Mouse (Mus musculus): ENCODE results near the gene Zfyve28. TPM values are rescaled to one million over a fixed set of nuclear protein-coding genes. Genes with fewer than 3 reads are reported as not detected.

The Zfyve28 gene
- 4.5 and 5.9 TPM in 2 replicates for polyA plus RNA-seq (2014; fragmentation: Nextera tagmentation; extraction: Ambion mirVana)

GRCm38 (mm10) chr5:34288154-34288716 is at the start of gene Zfyve28, which contains the start of gene Cfap99:
Zfyve28 (minus strand) TSS chr5:34288449.
Cfap99 (plus strand) TSS chr5:34288600.
- ATAC-seq (ENCODE audit: low read depth) = peak; percentile 98
- under 1% methylated on average over 50 of the region's 83 CpGs for WGBS
- H3K4me3 ChIP-seq (ENCODE audit: low read depth, low read length) = peak within 1 kb of the TSS; percentile 69
- H3K27ac ChIP-seq (ENCODE audit: low read depth, low read length) = no peak within 1 kb of the TSS
- no peaks in the 10 kb centered on the region for H3K36me3 ChIP-seq (ENCODE audit: control insufficient read depth, insufficient read depth, low read length)
- peak within 1 kb of the TSS; percentile 90 for H3K4me2 ChIP-seq (ENCODE audit: low read depth, low read length)
- peaks cover 10% of the 10 kb centered on the region; the same call in 1 of the 2 replicates for H3K4me1 ChIP-seq (ENCODE audit: control insufficient read depth, insufficient read depth, low read length)
- H3K9me3 ChIP-seq (ENCODE audit: control insufficient read depth, low read length) = no peaks in the 10 kb centered on the region
- peak within 1 kb of the TSS; percentile 59 for H3K9ac ChIP-seq (replicated peaks; ENCODE audit: low read depth, low read length)
- H3K27me3 ChIP-seq (ENCODE audit: control insufficient read depth, insufficient read depth, low read length) = peaks cover 9% of the 10 kb centered on the region; the same call in 1 of the 2 replicates

DNA sequence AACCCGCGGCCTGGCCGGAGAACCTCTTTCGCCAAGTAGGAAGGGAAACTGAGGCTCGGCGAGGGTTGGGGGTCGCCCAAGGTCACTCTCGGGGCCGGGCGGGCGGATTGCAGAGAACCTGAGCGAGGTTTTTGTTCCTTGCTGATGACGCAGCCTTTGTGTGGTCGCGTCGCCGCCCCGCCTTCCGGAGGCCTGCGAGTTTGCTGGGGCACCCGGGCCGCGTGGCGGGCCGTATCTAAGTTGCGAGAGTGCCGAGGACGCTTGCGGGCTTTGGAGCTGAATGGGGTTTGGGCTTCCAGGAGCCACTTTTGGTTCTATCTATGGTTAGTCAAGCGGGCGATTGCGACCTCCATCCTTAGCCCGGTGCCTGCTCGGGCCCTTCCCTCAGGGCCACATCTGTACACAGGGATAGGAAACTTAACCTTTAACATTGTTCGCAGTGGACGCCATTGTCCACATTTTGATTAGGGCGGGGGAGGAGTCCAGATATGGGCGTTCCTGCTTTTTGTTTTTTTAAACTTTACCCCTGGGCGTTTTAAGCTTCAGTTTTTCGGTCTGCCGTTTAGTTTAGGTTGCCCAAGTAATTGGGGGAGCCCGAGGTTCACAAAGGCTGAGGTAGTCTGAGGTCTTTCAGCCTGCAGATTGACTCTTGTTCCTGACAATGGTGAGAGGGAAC is 48.7 kb upstream of the Zfyve28 start:
- Histone ChIP-seq H3K4me2 (ENCODE audit: low read depth, low read length) (peak overlapping the region; percentile 96), H3K27me3 (ENCODE audit: control insufficient read depth, insufficient read depth, low read length) (no peaks in the 10 kb centered on the region), H3K27ac (ENCODE audit: low read depth, low read length) (peak overlapping the region; percentile 92), H3K36me3 (ENCODE audit: control insufficient read depth, insufficient read depth, low read length) (no peaks in the 10 kb centered on the region), H3K4me3 (ENCODE audit: low read depth, low read length) (peak overlapping the region; percentile 94), H3K9me3 (ENCODE audit: control insufficient read depth, low read length) (no peaks in the 10 kb centered on the region), H3K4me1 (ENCODE audit: control insufficient read depth, insufficient read depth, low read length) (peaks cover 17% of the 10 kb centered on the region), H3K9ac (replicated peaks; ENCODE audit: low read depth, low read length) (peak overlapping the region; percentile 96)
- ATAC-seq (ENCODE audit: low read depth) = peak; percentile 19
- under 1% methylated on average over 42 of the region's 42 CpGs for WGBS

GRCm38 (mm10) chr5:34336097-34336774 is 48.0 kb upstream of the Zfyve28 start, which contains the start of gene Rnf4:
Rnf4 (plus strand) TSS chr5:34336289.
- Histone ChIP-seq H3K4me3 (ENCODE audit: low read depth, low read length) (peak within 1 kb of the TSS; percentile 94), H3K9me3 (ENCODE audit: control insufficient read depth, low read length) (no peaks in the 10 kb centered on the region), H3K4me2 (ENCODE audit: low read depth, low read length) (peak within 1 kb of the TSS; percentile 96), H3K27ac (ENCODE audit: low read depth, low read length) (peak within 1 kb of the TSS; percentile 93), H3K4me1 (ENCODE audit: control insufficient read depth, insufficient read depth, low read length) (peaks cover 17% of the 10 kb centered on the region), H3K9ac (replicated peaks; ENCODE audit: low read depth, low read length) (peak within 1 kb of the TSS; percentile 96), H3K27me3 (ENCODE audit: control insufficient read depth, insufficient read depth, low read length) (no peaks in the 10 kb centered on the region), H3K36me3 (ENCODE audit: control insufficient read depth, insufficient read depth, low read length) (no peaks in the 10 kb centered on the region)
- WGBS = under 1% methylated on average over 61 of the region's 67 CpGs
- peak; percentile 99 for ATAC-seq (ENCODE audit: low read depth)

- Histone ChIP-seq H3K4me3 (ENCODE audit: low read depth, low read length) (peak overlapping the region; percentile 94), H3K27ac (ENCODE audit: low read depth, low read length) (peak overlapping the region; percentile 93), H3K4me2 (ENCODE audit: low read depth, low read length) (peak overlapping the region; percentile 84), H3K36me3 (ENCODE audit: control insufficient read depth, insufficient read depth, low read length) (no peaks in the 10 kb centered on the region), H3K4me1 (ENCODE audit: control insufficient read depth, insufficient read depth, low read length) (peaks cover 17% of the 10 kb centered on the region), H3K9me3 (ENCODE audit: control insufficient read depth, low read length) (no peaks in the 10 kb centered on the region), H3K9ac (replicated peaks; ENCODE audit: low read depth, low read length) (peak overlapping the region; percentile 87), H3K27me3 (ENCODE audit: control insufficient read depth, insufficient read depth, low read length) (no peaks in the 10 kb centered on the region)
- WGBS = 3% methylated on average over 21 of the region's 21 CpGs
- ATAC-seq (ENCODE audit: low read depth) = no peak; the same call in 1 of the 2 replicates
Measured at GRCm38 (mm10) chr5:34335539-34336096, 47.4 kb upstream of the Zfyve28 start.

- Histone ChIP-seq H3K36me3 (ENCODE audit: control insufficient read depth, insufficient read depth, low read length) (no peaks in the 10 kb centered on the region), H3K9me3 (ENCODE audit: control insufficient read depth, low read length) (no peaks in the 10 kb centered on the region), H3K4me2 (ENCODE audit: low read depth, low read length) (no peak overlapping the region), H3K4me1 (ENCODE audit: control insufficient read depth, insufficient read depth, low read length) (peaks cover 17% of the 10 kb centered on the region), H3K27ac (ENCODE audit: low read depth, low read length) (no peak overlapping the region), H3K9ac (replicated peaks; ENCODE audit: low read depth, low read length) (no peak overlapping the region), H3K27me3 (ENCODE audit: control insufficient read depth, insufficient read depth, low read length) (no peaks in the 10 kb centered on the region), H3K4me3 (ENCODE audit: low read depth, low read length) (no peak overlapping the region)
- no peak for ATAC-seq (ENCODE audit: low read depth)
- WGBS = 98% methylated on average over 1 of the region's 1 CpGs
Measured at GRCm38 (mm10) chr5:34334081-34334480, 45.8 kb upstream of the Zfyve28 start.

DNA sequence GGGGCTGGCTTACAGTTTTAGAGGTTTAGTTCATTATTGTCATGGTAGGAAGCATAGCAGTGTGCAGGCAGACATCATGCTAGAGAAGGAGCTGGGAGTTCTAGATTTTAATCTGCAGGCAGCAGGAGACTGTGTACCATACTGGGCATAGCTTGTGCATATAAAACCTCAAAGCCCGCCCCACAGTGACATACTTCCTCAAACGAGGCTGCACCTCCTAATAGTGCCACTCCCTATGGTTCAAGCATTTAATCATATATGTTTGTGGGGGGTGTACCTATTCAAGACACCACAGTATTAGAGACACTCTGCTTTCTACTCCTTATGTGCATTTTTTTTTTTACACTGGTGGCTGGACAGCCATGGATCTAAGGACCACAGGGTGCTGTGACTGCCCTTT is 41.9 kb upstream of the Zfyve28 start:
- ATAC-seq (ENCODE audit: low read depth) = no peak
- H3K9ac ChIP-seq (replicated peaks; ENCODE audit: low read depth, low read length) = no peak overlapping the region
- no peaks in the 10 kb centered on the region for H3K9me3 ChIP-seq (ENCODE audit: control insufficient read depth, low read length)
- no peak overlapping the region for H3K4me3 ChIP-seq (ENCODE audit: low read depth, low read length)
- H3K4me1 ChIP-seq (ENCODE audit: control insufficient read depth, insufficient read depth, low read length) = 0 out of 2 replicates have a peak, but pooled peaks cover 4% of the 10 kb centered on the region
- no peak overlapping the region for H3K4me2 ChIP-seq (ENCODE audit: low read depth, low read length)
- no peak overlapping the region for H3K27ac ChIP-seq (ENCODE audit: low read depth, low read length)
- no peaks in the 10 kb centered on the region for H3K36me3 ChIP-seq (ENCODE audit: control insufficient read depth, insufficient read depth, low read length)
- H3K27me3 ChIP-seq (ENCODE audit: control insufficient read depth, insufficient read depth, low read length) = no peaks in the 10 kb centered on the region
- WGBS = 86% methylated on average over 2 of the region's 2 CpGs

- Histone ChIP-seq H3K27me3 (ENCODE audit: control insufficient read depth, insufficient read depth, low read length) (no peaks in the 10 kb centered on the region), H3K4me1 (ENCODE audit: control insufficient read depth, insufficient read depth, low read length) (0 out of 2 replicates have a peak, but pooled peaks cover 4% of the 10 kb centered on the region), H3K36me3 (ENCODE audit: control insufficient read depth, insufficient read depth, low read length) (no peaks in the 10 kb centered on the region), H3K9me3 (ENCODE audit: control insufficient read depth, low read length) (no peaks in the 10 kb centered on the region), H3K27ac (ENCODE audit: low read depth, low read length) (no peak overlapping the region), H3K9ac (replicated peaks; ENCODE audit: low read depth, low read length) (peak overlapping the region; percentile 54), H3K4me3 (ENCODE audit: low read depth, low read length) (peak overlapping the region; percentile 17; the same call in 1 of the 2 replicates), H3K4me2 (ENCODE audit: low read depth, low read length) (peak overlapping the region; percentile 42)
- 13% methylated on average over 27 of the region's 31 CpGs for WGBS
- ATAC-seq (ENCODE audit: low read depth) = peak; percentile 84
Measured at GRCm38 (mm10) chr5:34326875-34327576, 38.8 kb upstream of the Zfyve28 start.

- Histone ChIP-seq H3K9me3 (ENCODE audit: control insufficient read depth, low read length) (no peaks in the 10 kb centered on the region), H3K36me3 (ENCODE audit: control insufficient read depth, insufficient read depth, low read length) (no peaks in the 10 kb centered on the region), H3K4me1 (ENCODE audit: control insufficient read depth, insufficient read depth, low read length) (0 out of 2 replicates have a peak, but pooled peaks cover 4% of the 10 kb centered on the region), H3K9ac (replicated peaks; ENCODE audit: low read depth, low read length) (no peak overlapping the region), H3K27me3 (ENCODE audit: control insufficient read depth, insufficient read depth, low read length) (no peaks in the 10 kb centered on the region), H3K4me3 (ENCODE audit: low read depth, low read length) (no peak overlapping the region), H3K27ac (ENCODE audit: low read depth, low read length) (no peak overlapping the region), H3K4me2 (ENCODE audit: low read depth, low read length) (no peak overlapping the region)
- 28% methylated on average over 4 of the region's 4 CpGs for WGBS
- no peak for ATAC-seq (ENCODE audit: low read depth)
Measured at GRCm38 (mm10) chr5:34326249-34326691, 38.0 kb upstream of the Zfyve28 start.
